Mouse (Mus musculus): ENCODE measurements at regions not wholly inside any gene's neighbourhood (a gene's known extent, or its start where the extent isn't known, plus 50 kb on each side); places are given as distances from the start of the nearest gene placed in this dataset.

- peaks cover 25% of the 10 kb centered on the region for H3K4me1 ChIP-seq
- ATAC-seq (ENCODE audit: low FRiP score, low read depth): no peak
- peaks cover 41% of the 10 kb centered on the region; the same call in 1 of the 2 replicates for H3K27me3 ChIP-seq
- H3K36me3 ChIP-seq: no peaks in the 10 kb centered on the region
- H3K9ac ChIP-seq: no peak overlapping the region
- H3K9me3 ChIP-seq: peaks cover 4% of the 10 kb centered on the region; the same call in 1 of the 2 replicates
- H3K27ac ChIP-seq: no peak overlapping the region
- H3K4me3 ChIP-seq: no peak overlapping the region
- no peak overlapping the region for H3K4me2 ChIP-seq (replicated peaks)
- WGBS: 86% methylated on average over 4 of the region's 4 CpGs
These were observed 57.7 kb upstream of the Rgma start for GRCm38 (mm10) chr7:73317574-73317973.

DNA sequence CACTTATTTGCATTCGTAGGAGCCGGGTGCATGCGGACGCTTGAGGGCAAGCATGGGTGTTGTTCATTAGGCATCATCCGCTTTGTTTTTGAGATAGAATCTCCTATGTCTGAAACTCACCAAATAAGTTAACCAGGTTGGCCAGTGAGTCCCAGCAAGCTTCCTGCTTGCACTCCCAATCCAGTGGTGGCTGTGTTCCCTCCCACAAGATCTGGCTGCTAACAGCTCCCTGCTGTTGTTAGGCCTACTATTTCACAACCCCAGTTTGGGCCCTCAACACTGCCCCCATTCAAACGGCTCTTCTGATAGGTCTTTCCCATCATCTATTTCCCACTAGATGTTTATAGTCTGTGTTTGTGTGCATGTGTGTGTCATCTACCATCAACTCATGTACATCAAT, 56.3 kb upstream of the Rgma start:
- 86% methylated on average over 6 of the region's 6 CpGs for WGBS
- Histone ChIP-seq H3K9ac (no peak overlapping the region), H3K9me3 (peaks cover 4% of the 10 kb centered on the region; the same call in 1 of the 2 replicates), H3K4me1 (peaks cover 28% of the 10 kb centered on the region), H3K4me3 (no peak overlapping the region), H3K4me2 (replicated peaks) (no peak overlapping the region), H3K27ac (no peak overlapping the region), H3K27me3 (peaks cover 44% of the 10 kb centered on the region), H3K36me3 (no peaks in the 10 kb centered on the region)
- ATAC-seq (ENCODE audit: low FRiP score, low read depth): no peak

- 44% methylated on average over 7 of the region's 7 CpGs for WGBS
- no peak overlapping the region for H3K4me3 ChIP-seq
- H3K27me3 ChIP-seq: peaks cover 47% of the 10 kb centered on the region
- H3K27ac ChIP-seq: peak overlapping the region; percentile 15; the same call in 1 of the 2 replicates
- peaks cover 25% of the 10 kb centered on the region for H3K4me1 ChIP-seq
- H3K9ac ChIP-seq: no peak overlapping the region
- no peaks in the 10 kb centered on the region for H3K36me3 ChIP-seq
- peak; percentile 59; the same call in 1 of the 2 replicates for ATAC-seq (ENCODE audit: low FRiP score, low read depth)
- peaks cover 4% of the 10 kb centered on the region; the same call in 1 of the 2 replicates for H3K9me3 ChIP-seq
- H3K4me2 ChIP-seq (replicated peaks): no peak overlapping the region
These were observed 55.3 kb upstream of the Rgma start for GRCm38 (mm10) chr7:73319994-73320393.

- Histone ChIP-seq H3K4me1 (peaks cover 32% of the 10 kb centered on the region), H3K36me3 (no peaks in the 10 kb centered on the region), H3K9ac (no peak overlapping the region), H3K4me3 (no peak overlapping the region), H3K9me3 (peaks cover 4% of the 10 kb centered on the region; the same call in 1 of the 2 replicates), H3K27ac (no peak overlapping the region), H3K4me2 (replicated peaks) (no peak overlapping the region), H3K27me3 (peaks cover 34% of the 10 kb centered on the region)
- no peak for ATAC-seq (ENCODE audit: low FRiP score, low read depth)
- 75% methylated on average over 8 of the region's 8 CpGs for WGBS
These were observed 52.7 kb upstream of the Rgma start for GRCm38 (mm10) chr7:73322466-73323151.

DNA sequence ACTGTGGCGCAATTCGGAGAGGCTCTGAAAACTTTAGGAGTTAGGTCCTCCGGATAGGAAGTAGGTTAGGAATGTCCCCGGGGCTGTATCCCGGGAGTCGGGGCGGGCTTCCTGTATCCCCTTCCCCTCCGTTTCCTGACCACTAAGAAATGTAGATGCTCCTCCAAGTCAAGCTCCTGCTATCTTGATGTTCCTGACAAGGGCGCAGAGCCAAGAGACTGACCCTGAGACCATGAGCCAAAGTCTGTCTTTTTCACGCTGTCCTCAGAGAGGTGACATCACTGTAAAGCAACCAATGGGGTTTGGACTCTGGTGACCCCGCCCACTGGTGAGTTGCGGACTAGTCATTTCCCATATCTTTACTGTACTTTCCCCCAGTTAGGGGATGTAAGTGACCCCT, 51.8 kb upstream of the Rgma start:
- peak overlapping the region; percentile 25 for H3K4me3 ChIP-seq
- 36% methylated on average over 12 of the region's 12 CpGs for WGBS
- H3K9me3 ChIP-seq: peaks cover 4% of the 10 kb centered on the region; the same call in 1 of the 2 replicates
- no peak overlapping the region for H3K9ac ChIP-seq
- H3K4me2 ChIP-seq (replicated peaks): peak overlapping the region; percentile 55
- no peaks in the 10 kb centered on the region for H3K36me3 ChIP-seq
- no peak for ATAC-seq (ENCODE audit: low FRiP score, low read depth)
- peaks cover 28% of the 10 kb centered on the region for H3K27me3 ChIP-seq
- peaks cover 41% of the 10 kb centered on the region for H3K4me1 ChIP-seq
- no peak overlapping the region for H3K27ac ChIP-seq

DNA sequence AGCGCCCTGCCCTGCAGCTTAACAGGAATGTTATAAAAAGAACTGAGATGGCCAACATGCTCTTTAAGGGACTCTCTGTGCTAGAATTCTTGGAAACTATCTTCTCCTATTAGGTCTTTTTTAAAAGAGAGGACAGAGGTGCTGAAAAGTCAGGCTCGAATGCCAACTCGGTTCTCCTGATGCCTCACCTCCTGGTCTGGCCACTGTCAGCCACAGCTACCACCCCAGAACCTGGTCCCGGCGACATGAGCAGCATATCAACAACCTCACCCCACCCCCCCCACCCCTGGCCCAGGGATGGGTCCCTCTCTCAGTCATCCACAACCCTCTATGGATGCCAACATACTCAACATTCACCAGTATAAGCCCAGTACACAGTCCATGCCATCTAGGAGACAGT, 49.8 kb upstream of the Rgma start:
- peaks cover 30% of the 10 kb centered on the region for H3K27me3 ChIP-seq
- no peak overlapping the region for H3K4me2 ChIP-seq (replicated peaks)
- H3K9me3 ChIP-seq: peaks cover 4% of the 10 kb centered on the region; the same call in 1 of the 2 replicates
- no peak overlapping the region for H3K27ac ChIP-seq
- ATAC-seq (ENCODE audit: low FRiP score, low read depth): no peak
- no peak overlapping the region for H3K9ac ChIP-seq
- H3K4me1 ChIP-seq: peaks cover 44% of the 10 kb centered on the region
- H3K4me3 ChIP-seq: no peak overlapping the region
- no peaks in the 10 kb centered on the region for H3K36me3 ChIP-seq
- 97% methylated on average over 5 of the region's 5 CpGs for WGBS
